Mouse (Mus musculus): ENCODE data around the gene Rbm5.

The Rbm5 gene

DNA sequence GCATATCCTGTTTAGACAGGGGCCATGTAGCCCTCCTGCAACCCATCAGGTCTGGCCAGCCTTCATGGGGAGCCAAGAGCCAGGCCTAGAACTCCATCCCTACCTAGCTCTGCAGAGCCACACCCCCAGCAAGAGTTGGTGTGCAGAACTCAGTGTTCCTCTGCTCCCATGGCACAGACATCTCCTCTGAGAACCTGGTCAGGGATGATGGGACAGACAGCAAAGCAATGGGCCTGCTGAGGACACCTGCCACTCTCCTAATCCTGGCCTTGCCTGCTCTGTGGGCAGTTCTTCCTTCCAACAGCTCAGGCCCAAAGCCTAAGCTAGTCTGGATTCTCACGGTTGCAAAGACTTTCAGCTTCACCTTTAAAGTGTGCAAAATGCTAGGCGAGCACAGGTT is 55.2 kb downstream of the Rbm5 start:
- no peak for TF ChIP-seq GATA4 (IDR thresholded peaks at IDR 0.05; ENCODE audit: insufficient replicate concordance, low read length)

- TF ChIP-seq GATA4 (IDR thresholded peaks at IDR 0.05; ENCODE audit: insufficient replicate concordance, low read length): no peak
Measured at GRCm38 (mm10) chr9:107714221-107714952, 56.4 kb downstream of the Rbm5 start.

DNA sequence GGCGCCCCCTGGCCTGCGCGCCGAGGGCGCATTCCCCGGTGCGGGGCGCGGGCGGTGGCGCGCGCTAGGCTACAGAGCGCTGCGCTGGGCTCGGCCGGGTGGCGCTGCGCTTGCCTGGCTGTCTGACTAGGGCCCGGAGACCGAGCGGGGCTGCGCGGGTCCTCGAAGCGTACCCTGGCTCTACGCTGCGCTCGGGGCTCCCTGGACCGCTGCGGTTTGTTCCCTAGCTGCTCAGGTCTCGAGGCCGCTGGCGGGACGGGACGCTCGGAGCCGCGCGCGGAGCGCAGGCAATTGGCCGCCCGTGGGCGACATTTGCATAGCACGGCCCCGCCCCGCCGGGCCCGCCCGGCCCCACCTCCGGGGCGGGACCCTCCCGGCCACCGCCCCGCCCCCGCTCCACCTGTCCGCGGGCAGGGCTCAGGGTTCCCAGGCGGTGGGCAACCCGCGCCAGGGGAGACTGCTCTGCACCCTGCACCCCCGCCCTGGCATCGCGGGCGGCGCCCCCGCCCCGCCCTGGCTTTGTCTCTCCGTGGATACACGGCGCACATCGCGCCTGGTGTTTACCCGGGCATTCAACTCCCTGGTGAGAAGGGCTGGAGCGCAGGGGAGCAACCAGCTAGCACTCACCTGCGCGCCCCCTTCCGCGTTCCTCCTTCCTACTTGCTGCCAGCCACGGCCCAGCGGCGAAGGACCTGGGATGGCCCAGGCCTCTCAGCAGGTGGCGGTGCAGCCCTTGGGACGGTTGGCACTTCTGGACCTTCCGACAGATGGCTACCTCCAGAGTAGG is 60.9 kb downstream of the Rbm5 start, which contains the start of gene Sema3f:
TSS of gene Sema3f (minus strand) at position 779 of the 787 bp plus-strand sequence.
- no peak for TF ChIP-seq GATA4 (IDR thresholded peaks at IDR 0.05; ENCODE audit: insufficient replicate concordance, low read length)

GRCm38 (mm10) chr9:107709096-107709696 is 61.6 kb downstream of the Rbm5 start:
- no peak for TF ChIP-seq GATA4 (IDR thresholded peaks at IDR 0.05; ENCODE audit: insufficient replicate concordance, low read length)

GRCm38 (mm10) chr9:107708439-107709095 is 62.2 kb downstream of the Rbm5 start:
- TF ChIP-seq GATA4 (IDR thresholded peaks at IDR 0.05; ENCODE audit: insufficient replicate concordance, low read length): no peak

DNA sequence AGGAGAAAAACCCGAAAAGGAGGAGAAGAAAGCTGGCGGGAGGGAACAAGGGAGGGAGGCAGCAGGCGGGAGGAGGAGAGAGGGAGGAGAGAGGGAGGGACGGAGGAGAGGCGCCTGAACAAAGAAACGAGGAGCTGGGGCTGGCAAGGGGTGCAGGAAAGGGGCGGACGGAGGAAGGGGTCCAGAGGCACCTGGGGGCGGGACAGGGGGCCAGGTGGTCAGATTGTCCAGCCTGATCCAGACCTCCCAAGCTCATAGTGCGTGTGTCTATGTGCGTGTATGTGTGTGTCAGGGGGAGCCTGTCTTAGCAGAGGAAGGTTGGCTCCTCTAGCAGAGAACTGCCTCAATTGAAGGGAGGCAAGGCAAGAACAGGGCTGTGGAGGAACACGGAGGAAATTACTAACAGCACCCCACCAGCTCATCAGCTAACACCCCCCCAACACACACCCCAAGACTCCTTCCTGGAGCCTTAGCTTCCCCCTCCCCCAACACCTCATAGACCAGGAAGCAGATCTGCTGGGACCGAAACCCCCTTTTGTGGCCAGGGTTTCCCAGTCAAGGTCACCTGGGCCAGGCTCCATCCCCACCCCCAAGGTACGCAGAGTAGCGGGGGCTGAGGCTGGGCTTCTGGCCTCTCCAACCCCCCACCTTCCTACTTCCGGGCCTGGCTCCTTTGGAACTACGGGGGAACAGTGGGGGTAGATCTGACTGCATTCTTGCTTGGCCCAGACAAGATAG is 62.9 kb downstream of the Rbm5 start:
- no peak for TF ChIP-seq GATA4 (IDR thresholded peaks at IDR 0.05; ENCODE audit: insufficient replicate concordance, low read length)

- TF ChIP-seq GATA4 (IDR thresholded peaks at IDR 0.05; ENCODE audit: insufficient replicate concordance, low read length): no peak
Measured at GRCm38 (mm10) chr9:107706781-107707211, 64.0 kb downstream of the Rbm5 start.

DNA sequence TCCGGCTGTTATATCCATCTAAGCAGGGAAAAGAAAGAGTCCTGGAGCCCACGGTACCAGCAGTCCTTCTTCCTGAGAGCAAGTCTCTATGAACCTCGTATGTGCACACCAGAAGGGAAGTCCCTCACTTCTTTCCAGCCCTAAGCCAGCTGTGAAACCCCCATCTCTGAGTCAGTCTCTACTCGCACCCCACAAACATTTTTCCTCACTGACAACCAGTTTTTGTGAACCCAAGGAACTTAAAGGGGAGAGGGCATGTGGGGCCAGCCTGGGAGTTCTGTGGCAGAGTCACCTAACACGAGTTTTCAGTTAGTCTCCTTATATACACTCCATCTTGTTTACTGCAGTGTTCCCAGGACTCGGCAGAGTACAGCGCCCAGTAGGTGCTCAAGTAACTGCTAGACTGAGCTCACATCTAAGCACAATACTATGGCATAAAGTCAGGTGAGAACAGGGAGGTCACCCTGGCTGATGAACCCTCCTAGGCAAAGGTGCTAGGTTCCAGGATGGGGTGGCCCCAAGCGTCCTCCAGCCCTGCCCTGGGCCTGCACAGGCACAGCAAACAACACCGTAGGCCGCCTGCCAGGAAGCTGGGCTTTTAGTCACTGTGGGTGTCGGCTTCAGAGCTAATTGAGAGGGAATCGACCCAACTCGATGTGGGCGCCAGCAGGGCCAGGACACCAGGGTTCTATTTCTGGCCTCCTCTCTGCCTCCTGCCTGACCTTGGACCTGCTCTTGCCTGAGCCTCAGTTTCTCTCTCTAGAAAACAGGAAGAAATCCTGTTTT is 67.3 kb downstream of the Rbm5 start:
- no peak for TF ChIP-seq GATA4 (IDR thresholded peaks at IDR 0.05; ENCODE audit: insufficient replicate concordance, low read length)

GRCm38 (mm10) chr9:107702606-107703185 is 68.1 kb downstream of the Rbm5 start:
- no peak; the same call in 1 of the 2 replicates for TF ChIP-seq GATA4 (IDR thresholded peaks at IDR 0.05; ENCODE audit: insufficient replicate concordance, low read length)

DNA sequence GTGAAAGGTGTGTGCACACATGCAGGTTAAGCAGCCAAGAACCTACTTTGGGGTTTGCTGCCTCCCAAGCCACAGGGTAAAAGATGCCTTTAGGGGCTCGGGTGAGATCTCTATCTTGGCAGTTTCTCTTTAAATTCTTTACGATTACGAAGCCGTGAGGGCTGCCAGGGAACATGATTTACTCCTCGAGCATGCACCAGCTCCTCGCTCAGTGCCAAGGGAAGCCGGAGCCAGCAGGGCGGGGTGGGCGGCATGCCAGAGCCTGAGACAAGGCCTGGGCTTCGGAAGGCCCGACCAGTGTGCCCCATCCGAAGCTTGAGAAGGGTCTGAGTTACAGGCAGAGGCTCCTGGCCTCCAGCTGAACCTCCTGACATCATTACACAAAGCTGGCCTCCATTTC is 69.2 kb downstream of the Rbm5 start:
- no peak for TF ChIP-seq GATA4 (IDR thresholded peaks at IDR 0.05; ENCODE audit: insufficient replicate concordance, low read length)

- TF ChIP-seq GATA4 (IDR thresholded peaks at IDR 0.05; ENCODE audit: insufficient replicate concordance, low read length): no peak
Measured at GRCm38 (mm10) chr9:107700114-107700571, 70.7 kb downstream of the Rbm5 start.

DNA sequence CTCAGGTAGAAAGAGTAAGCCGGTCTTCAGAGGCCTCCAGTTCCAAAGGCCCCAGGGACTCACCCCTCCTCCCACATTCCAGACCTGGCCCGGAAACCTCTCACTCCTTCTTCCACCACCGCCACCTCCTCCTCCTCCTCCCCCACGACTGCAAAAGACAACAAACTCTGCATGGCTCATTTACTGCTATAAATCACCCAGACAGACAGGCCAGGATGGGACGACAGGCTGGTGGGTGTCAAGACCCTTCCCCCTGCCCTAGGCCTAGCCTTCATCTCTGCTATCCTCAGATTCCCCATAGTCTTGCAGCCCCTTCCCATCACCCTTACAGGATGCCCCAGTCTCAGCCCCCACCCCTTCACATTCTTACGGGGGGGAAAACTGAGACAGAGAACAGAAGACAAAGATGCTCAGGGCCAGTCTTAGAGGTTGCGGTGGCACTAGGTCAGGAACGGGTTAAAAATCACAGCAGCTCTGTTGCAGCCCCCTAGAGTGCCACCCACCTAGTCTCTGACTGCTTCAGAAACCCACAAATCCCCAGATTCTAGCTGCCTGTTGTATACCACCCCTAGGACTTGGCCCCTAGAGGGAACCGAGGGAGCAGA is 71.3 kb downstream of the Rbm5 start:
- no peak for TF ChIP-seq GATA4 (IDR thresholded peaks at IDR 0.05; ENCODE audit: insufficient replicate concordance, low read length)

- TF ChIP-seq GATA4 (IDR thresholded peaks at IDR 0.05; ENCODE audit: insufficient replicate concordance, low read length): no peak
Measured at GRCm38 (mm10) chr9:107698611-107699190, 72.1 kb downstream of the Rbm5 start.

Measured in liver, adult (tissue).